Mouse (Mus musculus) left cerebral cortex, postnatal 36 days (tissue): ENCODE data around the gene Ppef2. TPM values are rescaled to one million over a fixed set of nuclear protein-coding genes. Genes with fewer than 3 reads are reported as not detected.

Source experiments
- DNase-seq, 2 experiments: peaks; one replicate each; pipeline ENCODE4 v3.0.0; 2021 to 2022; ENCODE audit warnings: low spot score in 2 of 2, mixed read lengths in 1 of 2
- intact Hi-C: fragments of 180-260 bp; cut with DNase I; formaldehyde crosslinking; loops from one replicate; pipeline ENCODE4 v1.15.1; 2025
- total RNA-seq, 2 experiments: library from RNA; stranded (reverse); gene quantifications; 2 replicates each; pipeline ENCODE4 v1.2.3; 2021

Ppef2 gene
- under 1 TPM; 0.52 to 0.61 TPM for total RNA-seq

- DNase-seq, result no peak
- intact Hi-C loops, result no loop called here
Observed at GRCm38 (mm10) chr5:92256218-92256617, at the start of gene Ppef2. TSS of gene Ppef2 (minus strand) at chr5:92256278.

DNA sequence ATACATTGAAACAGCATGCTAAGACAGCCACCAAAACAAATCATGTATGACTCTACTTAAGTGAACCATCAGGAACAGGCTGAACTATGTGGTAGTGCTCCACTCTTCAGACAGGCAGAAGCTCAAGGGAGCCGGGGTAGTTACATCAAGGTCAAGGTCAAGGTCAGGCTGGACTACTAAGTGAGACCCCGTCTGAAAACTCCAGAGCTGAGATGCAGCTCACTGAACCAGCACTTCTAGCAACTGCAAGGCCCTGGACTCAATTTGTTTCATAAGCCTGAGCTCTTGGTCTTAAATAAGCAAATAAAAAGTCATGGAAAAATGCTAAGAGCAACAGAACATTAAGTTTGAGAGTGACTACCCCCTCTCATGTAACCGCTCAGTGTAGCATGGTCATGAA lies 48.2 kb upstream of the Ppef2 start:
- intact Hi-C loops, result no loop called here
- DNase-seq, result no peak

DNA sequence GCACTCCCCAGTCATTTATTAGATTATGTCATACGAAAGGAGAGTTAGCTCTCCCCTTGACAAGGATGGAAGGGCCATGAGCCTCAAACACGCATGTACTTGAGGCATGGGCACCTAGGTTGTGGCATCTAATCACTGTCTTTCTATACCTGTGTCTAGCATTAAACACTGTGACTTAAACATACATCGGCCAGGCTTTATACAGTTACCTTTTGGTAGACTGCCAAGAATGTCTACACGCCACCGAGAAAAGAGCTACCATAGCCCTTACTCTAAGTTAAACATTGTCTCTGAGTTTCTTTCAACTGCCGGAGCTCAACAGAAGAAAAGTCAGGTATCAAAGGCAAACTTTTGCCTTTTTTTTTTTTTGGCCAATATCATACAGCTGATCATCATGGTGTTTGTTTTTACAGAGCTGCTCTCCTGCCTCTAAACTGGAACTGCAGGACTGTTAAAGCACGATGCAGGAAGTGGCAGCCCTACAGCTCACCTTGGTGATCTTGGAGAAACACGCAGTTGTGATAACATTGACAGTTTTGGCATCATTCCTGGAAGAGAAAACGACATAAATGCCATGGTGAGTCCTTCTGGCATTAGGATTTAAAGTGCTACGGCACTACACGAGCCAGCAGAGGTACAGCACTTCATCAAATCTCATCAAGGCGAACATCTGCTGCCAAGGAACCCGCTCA lies 46.2 kb upstream of the Ppef2 start:
- intact Hi-C loops, result no loop called here
- DNase-seq, result no peak

- DNase-seq, result no peak
- intact Hi-C loops, result no loop called here
Observed at GRCm38 (mm10) chr5:92294525-92294924, 38.4 kb upstream of the Ppef2 start.

DNA sequence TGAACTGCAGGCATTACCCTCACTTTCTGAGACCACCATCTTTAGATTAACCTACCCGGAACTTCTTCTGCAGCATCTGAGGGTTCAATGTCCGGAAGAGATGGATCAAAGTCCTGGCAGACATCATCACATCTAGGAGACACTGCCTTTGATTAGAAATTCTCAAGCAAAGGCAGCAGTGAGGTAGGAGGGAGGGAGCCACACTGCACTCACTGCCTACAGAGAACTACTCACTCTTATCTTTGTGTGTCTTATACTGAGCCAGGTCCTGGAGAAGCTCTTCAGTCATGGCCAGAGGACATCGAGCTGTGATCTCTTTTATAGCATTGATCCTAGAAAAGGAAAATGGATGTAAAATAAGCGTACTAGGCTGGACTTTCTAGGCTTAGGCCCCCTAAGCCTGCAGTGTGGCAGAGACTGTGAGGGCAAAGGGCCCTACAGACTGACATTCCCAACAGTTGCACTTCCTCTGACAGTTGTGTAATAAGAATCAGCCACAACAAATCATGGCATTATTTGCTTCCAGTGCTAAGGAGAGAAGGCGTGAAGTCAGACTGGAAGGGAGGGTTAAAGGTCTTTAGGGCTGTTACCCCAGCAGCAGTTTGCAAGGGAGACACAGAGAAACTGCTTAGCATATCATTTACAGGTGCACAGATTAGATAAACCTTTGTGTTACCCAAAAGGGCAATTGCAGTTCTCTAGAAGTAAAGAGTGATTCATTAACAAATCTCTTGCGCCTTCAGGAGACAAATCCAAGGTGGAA lies 35.8 kb upstream of the Ppef2 start:
- no peak for DNase-seq
- intact Hi-C loops, result no loop called here

DNA sequence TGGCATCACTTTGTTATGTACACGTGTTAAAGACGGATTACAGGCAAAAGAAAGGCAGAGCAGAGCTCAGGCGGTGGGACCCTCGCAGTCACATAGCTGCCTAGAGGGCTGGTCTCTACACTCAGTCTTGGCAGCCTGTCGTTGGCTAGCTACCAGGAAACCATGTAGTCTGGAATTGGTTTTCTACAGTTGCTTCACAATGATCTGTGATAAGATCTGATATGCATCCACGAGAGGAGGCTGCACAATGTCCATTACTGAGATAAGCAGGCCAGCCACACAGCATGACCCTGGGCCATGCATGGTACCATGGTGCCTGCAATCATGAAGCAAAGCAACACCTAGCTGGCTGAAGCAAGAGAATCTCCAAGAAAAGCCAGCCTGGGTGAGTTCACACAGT lies 31.8 kb upstream of the Ppef2 start:
- no peak for DNase-seq
- intact Hi-C loops, result no loop called here

DNA sequence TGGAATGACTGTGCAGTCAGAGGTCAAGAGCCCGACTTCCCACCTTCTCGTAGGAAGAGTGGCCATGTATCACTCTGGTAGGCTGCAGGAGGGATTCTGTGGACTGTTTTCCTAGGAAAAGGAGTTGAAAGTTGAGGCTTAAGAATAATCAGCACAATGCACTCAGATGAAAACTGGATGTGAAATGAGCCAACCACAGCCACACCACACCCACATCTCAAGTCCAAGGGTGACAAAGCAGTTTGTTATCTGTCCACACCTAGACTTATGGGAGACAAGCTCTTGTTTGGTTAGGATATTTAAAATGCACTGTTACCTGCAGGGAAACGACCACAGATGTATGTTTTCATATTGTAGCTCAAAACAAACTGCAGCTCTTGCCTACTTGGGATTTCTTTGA lies 27.0 kb upstream of the Ppef2 start:
- intact Hi-C loops, result no loop called here
- no peak for DNase-seq

GRCm38 (mm10) chr5:92282571-92282970 lies 26.5 kb upstream of the Ppef2 start:
- intact Hi-C loops, result no loop called here
- no peak for DNase-seq

DNA sequence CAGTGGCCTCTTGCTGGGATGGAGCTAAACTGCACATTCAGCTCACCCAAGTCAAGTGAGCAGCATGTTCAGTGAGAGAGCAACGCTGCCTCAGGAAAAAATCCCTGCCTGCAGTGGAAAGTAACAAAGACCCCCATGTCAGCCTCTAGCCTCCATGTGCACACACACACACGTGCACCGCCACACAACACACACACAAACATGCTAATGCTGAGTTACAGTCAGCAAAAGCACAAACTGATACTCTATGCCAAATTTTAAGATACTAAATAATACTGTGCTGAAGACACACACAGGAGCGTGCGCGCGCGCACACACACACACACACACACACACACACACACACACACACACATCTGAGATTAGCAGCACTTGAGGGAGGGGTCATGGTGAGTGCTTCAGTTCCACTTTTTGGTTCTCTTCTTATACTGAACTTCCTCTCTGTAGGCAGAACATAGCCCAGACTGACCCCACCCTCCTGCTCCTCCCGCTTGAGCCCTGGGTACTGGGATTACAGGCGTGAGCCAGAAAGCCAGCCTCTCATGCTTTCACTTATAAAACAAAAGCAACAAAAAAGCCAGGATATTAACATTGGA lies 23.0 kb upstream of the Ppef2 start:
- intact Hi-C loops, result no loop called here
- DNase-seq, result no peak

GRCm38 (mm10) chr5:92277437-92278394 lies 21.6 kb upstream of the Ppef2 start, which contains the start of gene Naaa:
TSS of gene Naaa (minus strand) at chr5:92278170.
- DNase-seq, result peak; percentile 81 to 87
- intact Hi-C loops, result no loop called here

- intact Hi-C loops, result no loop called here
- no peak for DNase-seq
Observed at GRCm38 (mm10) chr5:92270496-92270895, 14.4 kb upstream of the Ppef2 start.

DNA sequence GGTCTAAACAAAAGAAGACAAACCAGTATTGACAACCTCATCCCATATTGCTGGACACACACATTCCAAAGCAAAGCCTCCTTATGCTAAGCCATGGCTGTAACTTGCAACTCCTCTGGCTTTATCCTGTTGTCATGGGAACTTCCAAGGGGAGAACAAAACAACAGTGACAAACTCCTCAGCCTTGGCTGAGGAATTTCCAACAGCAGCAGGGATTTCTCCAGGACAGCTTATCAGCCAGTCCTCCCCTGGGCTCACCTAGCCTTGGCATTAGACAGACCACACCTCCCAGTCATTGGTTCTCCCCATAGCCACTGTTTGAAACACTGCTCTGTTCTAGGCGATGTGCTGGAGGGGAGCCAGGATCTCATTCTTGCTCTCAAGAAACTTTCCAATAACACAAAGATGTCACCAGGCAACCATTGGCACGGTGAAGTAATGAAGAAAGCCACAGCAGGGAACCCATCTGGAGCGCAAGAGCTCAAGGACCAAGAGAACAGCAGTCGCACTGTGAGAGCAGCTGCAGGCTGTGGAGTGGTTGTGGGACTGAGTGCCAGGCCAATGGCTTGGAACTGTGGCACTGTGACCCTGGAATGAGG lies 7.8 kb upstream of the Ppef2 start:
- intact Hi-C loops, result no loop called here
- peak; percentile 48 to 64 for DNase-seq

DNA sequence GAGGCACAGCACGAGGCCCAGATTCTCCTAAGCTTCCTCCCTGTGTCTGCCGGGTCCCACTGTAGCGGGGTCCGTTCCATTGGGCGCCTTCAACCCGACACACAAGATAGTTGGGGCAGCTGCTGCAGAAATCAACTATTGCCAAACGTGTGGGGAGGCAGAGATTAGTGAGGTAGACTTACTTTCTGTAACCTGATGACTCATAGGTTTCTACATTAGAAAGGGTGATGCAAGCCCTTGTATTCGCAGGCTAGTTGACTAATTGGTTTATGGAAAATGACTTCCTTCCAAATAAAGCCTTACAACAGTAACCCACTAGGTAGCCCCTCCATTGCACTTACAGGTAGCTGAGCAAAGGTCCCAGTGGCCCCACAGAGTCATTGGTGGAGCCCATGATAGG lies 6.6 kb upstream of the Ppef2 start:
- no peak for DNase-seq
- intact Hi-C loops, result no loop called here

GRCm38 (mm10) chr5:92254476-92254875 lies 1.6 kb downstream of the Ppef2 start:
- DNase-seq, result no peak
- intact Hi-C loops, result no loop called here

DNA sequence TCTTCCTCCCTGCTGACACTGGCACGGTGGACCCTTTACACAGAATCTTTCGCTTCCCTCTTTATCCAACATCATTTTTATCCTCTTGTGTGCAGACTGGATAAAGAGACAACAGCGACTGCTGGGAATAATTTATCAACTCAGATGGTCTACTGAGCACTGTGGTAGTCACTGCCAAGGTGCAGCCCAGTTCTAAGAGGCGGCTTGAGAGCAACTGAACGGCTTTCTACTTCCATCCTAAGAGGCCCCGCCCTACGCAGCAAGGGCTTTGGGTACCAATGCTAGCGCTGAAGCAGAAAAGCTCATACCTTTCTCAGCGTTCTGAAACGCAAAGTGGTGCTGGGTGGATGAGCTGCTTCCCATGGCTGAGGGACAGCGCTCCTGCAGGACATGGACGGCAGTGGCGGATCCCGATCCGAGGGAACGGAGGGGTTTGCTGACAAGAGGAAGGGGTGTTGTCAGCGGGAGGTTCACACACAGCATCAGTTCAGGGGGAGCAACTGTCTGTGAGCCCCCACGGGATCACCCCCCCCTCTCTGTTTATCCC lies 3.2 kb downstream of the Ppef2 start:
- DNase-seq, result peak in 1 of 2 experiments; percentile 17
- intact Hi-C loops, result no loop called here

- DNase-seq, result no peak
- intact Hi-C loops, result no loop called here
Observed at GRCm38 (mm10) chr5:92252031-92252430, 4.0 kb downstream of the Ppef2 start.

DNA sequence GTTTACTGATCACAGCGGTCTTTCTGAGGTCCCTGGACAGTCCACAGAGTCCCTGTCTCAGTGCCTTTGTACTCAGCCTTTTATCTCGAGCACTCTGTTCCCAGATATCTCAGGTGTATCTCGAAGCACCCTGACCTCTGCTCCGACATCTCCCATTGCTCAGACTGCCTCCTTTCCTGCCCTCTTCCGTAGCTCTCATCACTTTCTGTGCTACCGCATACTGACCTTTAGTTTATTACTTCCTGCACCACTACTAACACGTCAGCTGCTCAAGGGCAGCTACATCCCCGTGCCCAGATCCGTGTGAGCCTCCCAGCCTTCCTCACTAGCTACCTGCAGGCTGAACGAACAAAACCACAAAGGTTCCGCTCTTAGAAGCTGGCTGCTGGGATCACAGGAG lies 7.5 kb downstream of the Ppef2 start:
- DNase-seq, result no peak
- intact Hi-C loops, result no loop called here

GRCm38 (mm10) chr5:92245483-92245882 lies 10.6 kb downstream of the Ppef2 start:
- intact Hi-C loops, result no loop called here
- no peak for DNase-seq

DNA sequence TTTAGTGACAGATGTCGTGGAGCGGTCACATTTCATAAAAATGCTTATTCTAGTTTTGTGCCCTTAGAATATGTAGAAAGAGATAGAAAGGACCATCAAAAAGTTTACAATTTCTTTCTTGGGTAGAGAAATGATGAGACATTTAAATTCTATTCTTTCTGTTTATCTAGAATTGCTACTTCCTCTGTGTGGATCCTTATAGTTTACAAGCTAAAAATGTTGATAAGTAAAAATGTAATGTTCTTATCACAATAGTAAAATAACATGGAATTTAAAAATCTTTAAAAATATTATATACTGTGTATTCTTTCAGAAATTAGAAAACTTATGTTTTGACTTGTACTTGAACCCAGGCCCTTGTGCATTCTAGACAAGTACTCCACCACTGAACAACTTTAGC lies 11.2 kb downstream of the Ppef2 start:
- intact Hi-C loops, result no loop called here
- no peak for DNase-seq
